Mouse (Mus musculus) bone marrow, adult 2 months (tissue): ENCODE data around the gene Muc13.

ENCODE experiments used
- CTCF ChIP-seq: fragments of 200-500 bp; IDR thresholded peaks from 2 replicates; pipeline ENCODE4 v1.5.1; 2011; ENCODE audit warnings: low read length, control low read depth; ENCODE audit not compliant: control insufficient read depth, insufficient read depth
- POLR2A ChIP-seq: fragments of 200-500 bp; IDR thresholded peaks from 2 replicates; pipeline ENCODE4 v1.6.1; 2011; ENCODE audit warnings: low read depth, mild to moderate bottlenecking, control low read depth, low read length, borderline replicate concordance; ENCODE audit not compliant: control insufficient read depth

- TF ChIP-seq POLR2A (no peak), CTCF (no peak)
Observed at GRCm38 (mm10) chr16:33786657-33787390, 7.0 kb upstream of the Muc13 start.
